Mouse (Mus musculus) forebrain, embryonic 11.5 days (tissue): ENCODE measurements at regions not wholly inside any gene's neighbourhood (a gene's known extent, or its start where the extent isn't known, plus 50 kb on each side); places are given as distances from the start of the nearest gene placed in this dataset.

Experiments used
- ATAC-seq: fragments of 200-750 bp; cut with Nextera tagmentation; replicated peaks from 2 replicates; pipeline ENCODE4 v1.8.0; 2017; ENCODE audit warnings: moderate TSS enrichment; ENCODE audit not compliant: low FRiP score
- DNase-seq: peaks from one replicate; pipeline ENCODE4 v3.0.0-alpha.2; 2017; ENCODE audit warnings: low spot score
- H3K27ac ChIP-seq: fragments of 300-500 bp; sonication (generic); 2 replicates; pipeline ENCODE4 v1.5.1; 2014; ENCODE audit warnings: low read depth, low read length
- H3K27me3 ChIP-seq: fragments of 300-500 bp; sonication (generic); 2 replicates; pipeline ENCODE4 v1.6.1; 2014; ENCODE audit warnings: mild to moderate bottlenecking, low read length, mixed read lengths; ENCODE audit not compliant: control insufficient read depth, insufficient read depth
- H3K36me3 ChIP-seq: fragments of 300-500 bp; sonication (generic); 2 replicates; pipeline ENCODE4 v1.6.1; 2014; ENCODE audit warnings: mild to moderate bottlenecking, low read length, moderate library complexity, mixed read lengths; ENCODE audit not compliant: control insufficient read depth, insufficient read depth
- H3K4me1 ChIP-seq: fragments of 300-500 bp; sonication (generic); replicated peaks from 2 replicates; pipeline ENCODE4 v1.6.1; 2014; ENCODE audit warnings: low read length, mixed read lengths; ENCODE audit not compliant: control insufficient read depth, insufficient read depth
- H3K4me2 ChIP-seq: fragments of 300-500 bp; sonication (generic); 2 replicates; pipeline ENCODE4 v1.6.1; 2014; ENCODE audit warnings: low read depth, mild to moderate bottlenecking, low read length, moderate library complexity, mixed read lengths; ENCODE audit not compliant: severe bottlenecking
- H3K4me3 ChIP-seq: fragments of 300-500 bp; sonication (generic); 2 replicates; pipeline ENCODE4 v1.5.1; 2014; ENCODE audit warnings: low read depth, low read length
- H3K9ac ChIP-seq: fragments of 300-500 bp; sonication (generic); 2 replicates; pipeline ENCODE4 v1.6.1; 2014; ENCODE audit warnings: low read length
- H3K9me3 ChIP-seq: fragments of 300-500 bp; sonication (generic); 2 replicates; pipeline ENCODE4 v1.6.1; 2016; ENCODE audit warnings: low read length, mixed read lengths; ENCODE audit not compliant: control insufficient read depth
- WGBS: fragments of 180-500 bp; shearing (Covaris S2); extraction: QIAGEN DNeasy Blood & Tissue Kit; methylation state at CpG from one replicate; pipeline ENCODE4 v1.1.7; 2014; 5-methylcytosine and 5-hydroxymethylcytosine counted together

- H3K27ac ChIP-seq, result no peak overlapping the region
- DNase-seq (peak; percentile 50), ATAC-seq (peak; percentile 55)
- H3K9ac ChIP-seq, result no peak overlapping the region
- H3K4me3 ChIP-seq, result no peak overlapping the region
- H3K27me3 ChIP-seq, result no peaks in the 10 kb centered on the region
- no peak overlapping the region for H3K4me2 ChIP-seq
- H3K9me3 ChIP-seq, result peaks cover 54% of the 10 kb centered on the region
- no peaks in the 10 kb centered on the region for H3K4me1 ChIP-seq
- H3K36me3 ChIP-seq, result no peaks in the 10 kb centered on the region
- WGBS, result 60% methylated on average over 2 of the region's 2 CpGs
Observed at GRCm38 (mm10) chr4:3049972-3050846, 116.9 kb upstream of the Vmn1r2 start.

GRCm38 (mm10) chr4:3050847-3051135, 116.3 kb upstream of the Vmn1r2 start:
- H3K9me3 ChIP-seq, result peaks cover 60% of the 10 kb centered on the region
- H3K27me3 ChIP-seq, result no peaks in the 10 kb centered on the region
- H3K9ac ChIP-seq, result no peak overlapping the region
- 81% methylated on average over 3 of the region's 3 CpGs for WGBS
- no peaks in the 10 kb centered on the region for H3K4me1 ChIP-seq
- H3K4me2 ChIP-seq, result no peak overlapping the region
- no peak overlapping the region for H3K27ac ChIP-seq
- ATAC-seq (no peak), DNase-seq (peak; percentile 48)
- no peaks in the 10 kb centered on the region for H3K36me3 ChIP-seq
- H3K4me3 ChIP-seq, result no peak overlapping the region

GRCm38 (mm10) chr4:3051212-3051611, 115.9 kb upstream of the Vmn1r2 start:
- Histone ChIP-seq H3K9me3 (peaks cover 64% of the 10 kb centered on the region), H3K4me3 (no peak overlapping the region), H3K27me3 (no peaks in the 10 kb centered on the region), H3K4me2 (no peak overlapping the region), H3K9ac (no peak overlapping the region), H3K27ac (no peak overlapping the region), H3K36me3 (no peaks in the 10 kb centered on the region), H3K4me1 (no peaks in the 10 kb centered on the region)
- ATAC-seq (no peak), DNase-seq (peak; percentile 49)
- WGBS, result 71% methylated on average over 5 of the region's 5 CpGs

- H3K27ac ChIP-seq, result no peak overlapping the region
- no peaks in the 10 kb centered on the region for H3K27me3 ChIP-seq
- DNase-seq (peak; percentile 47), ATAC-seq (peak; percentile 9)
- H3K4me2 ChIP-seq, result no peak overlapping the region
- no peak overlapping the region for H3K4me3 ChIP-seq
- H3K4me1 ChIP-seq, result no peaks in the 10 kb centered on the region
- no peaks in the 10 kb centered on the region for H3K36me3 ChIP-seq
- 88% methylated on average over 4 of the region's 4 CpGs for WGBS
- peaks cover 66% of the 10 kb centered on the region for H3K9me3 ChIP-seq
- H3K9ac ChIP-seq, result no peak overlapping the region
Observed at GRCm38 (mm10) chr4:3052314-3053059, 114.6 kb upstream of the Vmn1r2 start.

- H3K9ac ChIP-seq, result no peak overlapping the region
- peaks cover 66% of the 10 kb centered on the region for H3K9me3 ChIP-seq
- no peak overlapping the region for H3K27ac ChIP-seq
- H3K27me3 ChIP-seq, result no peaks in the 10 kb centered on the region
- 65% methylated on average over 4 of the region's 4 CpGs for WGBS
- H3K36me3 ChIP-seq, result no peaks in the 10 kb centered on the region
- no peak overlapping the region for H3K4me3 ChIP-seq
- ATAC-seq (no peak; the same call in 1 of the 2 replicates), DNase-seq (no peak)
- H3K4me2 ChIP-seq, result no peak overlapping the region
- no peaks in the 10 kb centered on the region for H3K4me1 ChIP-seq
Observed at GRCm38 (mm10) chr4:3053060-3053406, 114.1 kb upstream of the Vmn1r2 start.

- DNase-seq (peak; percentile 38), ATAC-seq (no peak)
- no peak overlapping the region for H3K4me3 ChIP-seq
- no peaks in the 10 kb centered on the region for H3K36me3 ChIP-seq
- no peak overlapping the region for H3K9ac ChIP-seq
- H3K4me2 ChIP-seq, result no peak overlapping the region
- 88% methylated on average over 2 of the region's 2 CpGs for WGBS
- H3K9me3 ChIP-seq, result peaks cover 71% of the 10 kb centered on the region
- H3K27ac ChIP-seq, result no peak overlapping the region
- no peaks in the 10 kb centered on the region for H3K27me3 ChIP-seq
- H3K4me1 ChIP-seq, result no peaks in the 10 kb centered on the region
Observed at GRCm38 (mm10) chr4:3053496-3054216, 113.5 kb upstream of the Vmn1r2 start.

- H3K36me3 ChIP-seq, result no peaks in the 10 kb centered on the region
- DNase-seq, result peak; percentile 40
- H3K9me3 ChIP-seq, result peaks cover 81% of the 10 kb centered on the region
- H3K4me1 ChIP-seq, result no peaks in the 10 kb centered on the region
- H3K4me2 ChIP-seq, result no peak overlapping the region
- H3K27me3 ChIP-seq, result no peaks in the 10 kb centered on the region
- no peak overlapping the region for H3K27ac ChIP-seq
- ATAC-seq, result no peak
- H3K4me3 ChIP-seq, result no peak overlapping the region
- no peak overlapping the region for H3K9ac ChIP-seq
Observed at GRCm38 (mm10) chr4:3054886-3055285, 112.2 kb upstream of the Vmn1r2 start.

- H3K36me3 ChIP-seq, result no peaks in the 10 kb centered on the region
- H3K4me1 ChIP-seq, result no peaks in the 10 kb centered on the region
- DNase-seq (peak; percentile 39), ATAC-seq (no peak)
- peaks cover 76% of the 10 kb centered on the region for H3K9me3 ChIP-seq
- no peak overlapping the region for H3K9ac ChIP-seq
- 89% methylated on average over 1 of the region's 1 CpGs for WGBS
- H3K27ac ChIP-seq, result no peak overlapping the region
- no peak overlapping the region for H3K4me3 ChIP-seq
- H3K4me2 ChIP-seq, result no peak overlapping the region
- H3K27me3 ChIP-seq, result no peaks in the 10 kb centered on the region
Observed at GRCm38 (mm10) chr4:3055396-3055795, 111.7 kb upstream of the Vmn1r2 start.
